Mouse (Mus musculus) stomach, embryonic 14.5 days (tissue): ENCODE data around the gene Gpn2. TPM values are rescaled to one million over a fixed set of nuclear protein-coding genes. Genes with fewer than 3 reads are reported as not detected.

ENCODE experiments used
- ATAC-seq: fragments of 200-750 bp; cut with Nextera tagmentation; 2 replicates; pipeline ENCODE4 v1.8.0; 2017; ENCODE audit warnings: low read depth, moderate TSS enrichment; ENCODE audit not compliant: insufficient number of reproducible peaks, insufficient read depth, low FRiP score
- H3K27ac ChIP-seq: fragments of 300-500 bp; sonication (generic); 2 replicates; pipeline ENCODE4 v1.5.1; 2014; ENCODE audit warnings: mild to moderate bottlenecking, low read length, moderate library complexity, mixed read lengths
- H3K27me3 ChIP-seq: fragments of 300-500 bp; sonication (generic); 2 replicates; pipeline ENCODE4 v1.6.1; 2014; ENCODE audit warnings: low read length, control low read depth, mixed read lengths; ENCODE audit not compliant: control insufficient read depth, insufficient read depth
- H3K36me3 ChIP-seq: fragments of 300-500 bp; sonication (generic); 2 replicates; pipeline ENCODE4 v1.6.1; 2014; ENCODE audit warnings: mild to moderate bottlenecking, control low read depth, low read length, moderate library complexity, mixed read lengths; ENCODE audit not compliant: control insufficient read depth, insufficient read depth
- H3K4me1 ChIP-seq: fragments of 300-500 bp; sonication (generic); 2 replicates; pipeline ENCODE4 v1.6.1; 2014; ENCODE audit warnings: low read length, control low read depth, mixed read lengths; ENCODE audit not compliant: control insufficient read depth, insufficient read depth
- H3K4me2 ChIP-seq: fragments of 300-500 bp; sonication (generic); replicated peaks from 2 replicates; pipeline ENCODE4 v1.6.1; 2014; ENCODE audit warnings: low read depth, low read length, control low read depth
- H3K4me3 ChIP-seq: fragments of 300-500 bp; sonication (generic); 2 replicates; pipeline ENCODE4 v1.5.1; 2014; ENCODE audit warnings: low read depth, low read length, control low read depth
- H3K9ac ChIP-seq: fragments of 300-500 bp; sonication (generic); replicated peaks from 2 replicates; pipeline ENCODE4 v1.6.1; 2014; ENCODE audit warnings: low read depth, mild to moderate bottlenecking, control low read depth, low read length, moderate library complexity, mixed read lengths
- H3K9me3 ChIP-seq: fragments of 300-500 bp; sonication (generic); 2 replicates; pipeline ENCODE4 v1.6.1; 2016; ENCODE audit warnings: low read depth, low read length, control low read depth; ENCODE audit not compliant: control insufficient read depth
- WGBS: fragments of 180-500 bp; shearing (Covaris S2); extraction: QIAGEN DNeasy Blood & Tissue Kit; methylation state at CpG from one replicate; pipeline ENCODE4 v1.1.7; 2014; 5-methylcytosine and 5-hydroxymethylcytosine counted together
- polyA plus RNA-seq: library from polyadenylated mRNA; unstranded; fragments of >200 nt; fragmentation: Nextera tagmentation; extraction: Ambion mirVana; gene quantifications from 2 replicates; pipeline ENCODE4 v1.2.1, GENCODE M21; 2014

Gene Gpn2
- polyA plus RNA-seq, 1 experiment from 2014 or later: 17.7 TPM

- Histone ChIP-seq H3K27ac (peak overlapping the region; percentile 85), H3K4me2 (peak overlapping the region; percentile 87), H3K4me1 (peaks cover 5% of the 10 kb centered on the region; the same call in 1 of the 2 replicates), H3K9me3 (no peaks in the 10 kb centered on the region), H3K27me3 (peaks cover 15% of the 10 kb centered on the region), H3K36me3 (0 out of 2 replicates have a peak, but pooled peaks cover 4% of the 10 kb centered on the region), H3K9ac (peak overlapping the region; percentile 46), H3K4me3 (peak overlapping the region; percentile 47)
- under 1% methylated on average over 50 of the region's 50 CpGs for WGBS
- ATAC-seq: peak; percentile 93
Observed at GRCm38 (mm10) chr4:133599571-133600073, 15.5 kb downstream of the Gpn2 start.

GRCm38 (mm10) chr4:133600306-133600705 lies 16.1 kb downstream of the Gpn2 start:
- WGBS: 15% methylated on average over 9 of the region's 9 CpGs
- Histone ChIP-seq H3K27me3 (peaks cover 15% of the 10 kb centered on the region), H3K4me1 (peaks cover 5% of the 10 kb centered on the region; the same call in 1 of the 2 replicates), H3K9ac (peak overlapping the region; percentile 46), H3K4me3 (peak overlapping the region; percentile 47), H3K27ac (peak overlapping the region; percentile 75), H3K9me3 (no peaks in the 10 kb centered on the region), H3K4me2 (peak overlapping the region; percentile 87), H3K36me3 (0 out of 2 replicates have a peak, but pooled peaks cover 4% of the 10 kb centered on the region)
- ATAC-seq: no peak

GRCm38 (mm10) chr4:133601721-133602218 lies 17.6 kb downstream of the Gpn2 start, which contains the start of gene Sfn:
Gene Sfn (minus strand): TSS chr4:133602168.
- Histone ChIP-seq H3K9ac (no peak within 1 kb of the TSS), H3K4me1 (peaks cover 5% of the 10 kb centered on the region; the same call in 1 of the 2 replicates), H3K4me3 (peak within 1 kb of the TSS; percentile 25), H3K36me3 (peaks cover 8% of the 10 kb centered on the region; the same call in 1 of the 2 replicates), H3K27ac (peak within 1 kb of the TSS; percentile 53; the same call in 1 of the 2 replicates), H3K4me2 (peak within 1 kb of the TSS; percentile 35), H3K9me3 (no peaks in the 10 kb centered on the region), H3K27me3 (peaks cover 15% of the 10 kb centered on the region)
- ATAC-seq: peak; percentile 73
- 3% methylated on average over 16 of the region's 16 CpGs for WGBS

GRCm38 (mm10) chr4:133603056-133603455 lies 18.9 kb downstream of the Gpn2 start:
- Histone ChIP-seq H3K36me3 (peaks cover 9% of the 10 kb centered on the region; the same call in 1 of the 2 replicates), H3K27ac (peak overlapping the region; percentile 39; the same call in 1 of the 2 replicates), H3K4me2 (no peak overlapping the region), H3K4me3 (no peak overlapping the region), H3K4me1 (peaks cover 9% of the 10 kb centered on the region; the same call in 1 of the 2 replicates), H3K9ac (no peak overlapping the region), H3K9me3 (no peaks in the 10 kb centered on the region), H3K27me3 (peaks cover 15% of the 10 kb centered on the region)
- ATAC-seq: no peak
- WGBS: 91% methylated on average over 5 of the region's 5 CpGs

GRCm38 (mm10) chr4:133604175-133604574 lies 20.0 kb downstream of the Gpn2 start:
- H3K4me2 ChIP-seq: no peak overlapping the region
- no peaks in the 10 kb centered on the region for H3K9me3 ChIP-seq
- 87% methylated on average over 7 of the region's 7 CpGs for WGBS
- ATAC-seq: no peak
- H3K36me3 ChIP-seq: peaks cover 14% of the 10 kb centered on the region; the same call in 1 of the 2 replicates
- H3K4me1 ChIP-seq: peaks cover 8% of the 10 kb centered on the region; the same call in 1 of the 2 replicates
- 0 out of 2 replicates have a peak overlapping the region, but pooled peaks have one; percentile 4 for H3K9ac ChIP-seq
- no peak overlapping the region for H3K27ac ChIP-seq
- H3K27me3 ChIP-seq: peaks cover 12% of the 10 kb centered on the region
- H3K4me3 ChIP-seq: no peak overlapping the region

GRCm38 (mm10) chr4:133604856-133605255 lies 20.7 kb downstream of the Gpn2 start:
- no peak for ATAC-seq
- Histone ChIP-seq H3K9me3 (no peaks in the 10 kb centered on the region), H3K27ac (peak overlapping the region; percentile 75), H3K4me2 (no peak overlapping the region), H3K9ac (no peak overlapping the region), H3K27me3 (peaks cover 12% of the 10 kb centered on the region), H3K4me1 (peaks cover 4% of the 10 kb centered on the region; the same call in 1 of the 2 replicates), H3K36me3 (peaks cover 14% of the 10 kb centered on the region; the same call in 1 of the 2 replicates), H3K4me3 (no peak overlapping the region)
- WGBS: 59% methylated on average over 6 of the region's 6 CpGs

- Histone ChIP-seq H3K27me3 (peaks cover 12% of the 10 kb centered on the region), H3K27ac (peak overlapping the region; percentile 75)
Observed at GRCm38 (mm10) chr4:133605330-133605729, 21.2 kb downstream of the Gpn2 start.

GRCm38 (mm10) chr4:133607284-133607683 lies 23.1 kb downstream of the Gpn2 start:
- Histone ChIP-seq H3K4me3 (no peak overlapping the region), H3K27me3 (peaks cover 4% of the 10 kb centered on the region), H3K4me1 (0 out of 2 replicates have a peak, but pooled peaks cover 4% of the 10 kb centered on the region), H3K4me2 (no peak overlapping the region), H3K9ac (no peak overlapping the region), H3K27ac (peak overlapping the region; percentile 66; the same call in 1 of the 2 replicates), H3K9me3 (no peaks in the 10 kb centered on the region), H3K36me3 (peaks cover 14% of the 10 kb centered on the region; the same call in 1 of the 2 replicates)
- no peak for ATAC-seq
- 66% methylated on average over 10 of the region's 10 CpGs for WGBS

More at GRCm38 (mm10) chr4:133605330-133605729, 21.2 kb downstream of the Gpn2 start:
- no peak overlapping the region for H3K4me3 ChIP-seq
- WGBS: 51% methylated on average over 9 of the region's 9 CpGs
- H3K4me1 ChIP-seq: peaks cover 4% of the 10 kb centered on the region; the same call in 1 of the 2 replicates
- H3K9me3 ChIP-seq: no peaks in the 10 kb centered on the region
- H3K36me3 ChIP-seq: peaks cover 14% of the 10 kb centered on the region; the same call in 1 of the 2 replicates
- ATAC-seq: peak; percentile 62; the same call in 1 of the 2 replicates
- H3K4me2 ChIP-seq: no peak overlapping the region
- H3K9ac ChIP-seq: no peak overlapping the region
